Mouse (Mus musculus): ENCODE data around the gene Dmrtc2.
A peak's percentile ranks its signal among the peaks of the same experiment; 100 is the strongest.

The Dmrtc2 gene

DNA sequence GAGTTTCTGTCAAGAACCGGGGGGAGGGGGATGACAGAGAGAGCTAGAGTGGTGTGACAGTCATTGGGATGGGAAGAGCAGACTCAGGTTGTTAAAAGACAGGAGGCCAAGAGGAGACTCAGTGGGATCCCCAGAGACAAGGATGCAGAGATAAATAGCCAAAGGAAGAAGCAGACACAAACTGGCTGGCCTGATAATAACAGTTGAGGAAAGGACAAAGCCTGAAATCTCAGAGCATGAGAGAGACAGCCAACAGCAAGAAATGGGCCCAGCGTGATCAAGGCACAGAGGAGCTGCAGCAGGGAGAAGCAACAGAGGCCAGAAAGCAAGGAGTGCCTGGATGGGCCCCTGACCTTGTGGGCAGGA, 32.4 kb downstream of the Dmrtc2 start:
- DNase-seq (ENCODE audit: low read depth, low spot score) = no peak

DNA sequence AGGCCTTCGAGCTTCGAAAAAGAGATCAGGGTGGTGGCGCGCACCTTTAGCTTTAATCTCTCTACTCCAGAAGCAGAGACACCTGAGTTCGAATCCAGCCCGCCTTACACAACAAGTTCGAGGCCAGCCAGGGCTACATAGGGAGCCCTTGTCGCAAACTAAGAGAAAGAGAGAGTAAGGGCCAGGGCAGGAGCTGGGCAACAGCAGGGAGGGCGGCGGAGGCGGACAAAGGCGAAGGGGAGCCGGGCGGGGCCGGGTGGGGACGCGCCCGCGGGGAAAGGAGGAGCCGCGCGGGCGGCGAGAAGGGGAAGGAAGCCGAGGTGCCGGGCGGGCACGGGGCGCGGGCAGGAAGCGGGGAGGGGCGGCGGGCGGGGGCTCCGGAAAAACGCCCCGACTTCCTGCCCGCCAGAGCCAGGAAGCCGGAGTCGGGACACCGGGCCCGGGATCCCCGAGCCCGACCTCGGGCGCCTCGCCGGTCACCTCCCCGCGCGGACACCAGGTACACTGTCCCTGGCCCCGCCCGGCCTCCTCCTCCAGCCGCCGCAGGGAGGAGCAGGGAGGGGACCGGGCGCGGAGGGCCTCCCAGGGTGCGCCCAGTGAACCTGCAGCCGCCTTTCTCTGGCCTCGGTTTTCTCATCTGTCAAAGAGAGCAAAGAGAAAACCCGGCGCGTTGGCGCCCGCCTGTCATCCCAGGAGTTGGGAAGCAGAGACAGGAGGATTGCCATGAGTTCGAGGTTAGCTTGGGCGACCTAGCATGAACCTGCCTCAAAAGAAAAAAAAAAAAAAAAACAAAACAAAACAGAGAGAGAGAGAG, 33.0 kb downstream of the Dmrtc2 start, which contains the start of gene Arhgef1:
Gene Arhgef1, plus strand, starts transcription at position 283 of the 814 bp plus-strand sequence.
- no peak for DNase-seq (ENCODE audit: low read depth, low spot score)

DNA sequence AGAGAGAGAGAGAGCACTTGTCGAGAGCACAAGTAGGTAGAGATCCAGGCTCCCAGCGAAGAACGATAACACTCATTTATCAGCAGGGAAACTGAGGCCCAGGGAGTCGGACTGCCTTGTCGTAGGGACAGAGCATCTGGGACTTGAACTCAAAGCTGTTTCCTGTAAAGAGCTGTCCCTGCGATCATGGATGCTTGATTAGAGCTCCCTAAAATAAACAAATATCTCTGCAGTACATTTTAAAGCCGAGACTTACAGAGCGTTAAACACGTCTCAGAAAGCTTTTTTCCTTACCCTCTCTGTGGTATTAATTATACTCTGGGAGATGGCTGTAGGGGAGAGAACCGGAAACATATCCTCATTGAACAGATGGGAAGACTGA, 33.6 kb downstream of the Dmrtc2 start:
- DNase-seq (ENCODE audit: low read depth, low spot score) = no peak

DNA sequence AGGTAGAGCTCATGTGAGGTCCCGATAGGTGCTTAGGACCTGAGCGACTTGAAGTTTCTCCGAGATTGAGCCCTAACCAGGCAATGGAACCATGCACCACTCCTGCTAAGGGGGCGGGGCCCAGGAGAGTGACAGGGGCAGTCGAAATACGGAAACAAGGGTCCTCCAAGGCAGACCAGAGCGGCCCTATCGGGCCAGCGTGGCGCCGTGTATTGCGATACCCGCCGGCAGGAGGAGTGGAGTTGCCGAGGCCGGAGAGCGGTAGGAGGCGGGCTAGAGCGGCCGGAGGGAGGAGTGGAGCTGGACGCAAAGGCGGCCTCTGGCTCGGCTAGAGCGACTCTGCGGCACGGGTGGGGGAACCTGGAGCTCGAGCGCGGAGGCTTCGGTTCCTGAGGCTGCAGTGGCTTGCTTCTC, 34.2 kb downstream of the Dmrtc2 start:
- peak; percentile 86 for DNase-seq (ENCODE audit: low read depth, low spot score)

DNA sequence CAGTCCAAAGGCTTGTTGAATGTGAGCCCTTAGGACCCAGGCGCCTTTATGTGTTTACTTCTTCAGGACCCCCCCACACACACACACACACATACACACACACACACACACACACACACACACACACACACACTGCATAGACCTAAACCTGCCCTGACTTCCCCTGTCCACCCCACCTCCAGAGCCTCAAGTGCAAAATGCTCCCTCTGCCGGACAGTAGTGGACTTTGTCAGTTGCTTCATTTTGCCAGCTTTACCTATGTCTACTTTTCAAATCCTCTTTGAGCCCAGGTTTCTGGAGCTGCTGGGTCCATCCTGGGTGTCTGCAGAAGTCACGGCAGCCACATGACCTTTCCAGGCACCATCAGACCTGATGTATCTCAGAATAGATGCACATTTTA, 35.1 kb downstream of the Dmrtc2 start:
- DNase-seq (ENCODE audit: low read depth, low spot score) = no peak

DNA sequence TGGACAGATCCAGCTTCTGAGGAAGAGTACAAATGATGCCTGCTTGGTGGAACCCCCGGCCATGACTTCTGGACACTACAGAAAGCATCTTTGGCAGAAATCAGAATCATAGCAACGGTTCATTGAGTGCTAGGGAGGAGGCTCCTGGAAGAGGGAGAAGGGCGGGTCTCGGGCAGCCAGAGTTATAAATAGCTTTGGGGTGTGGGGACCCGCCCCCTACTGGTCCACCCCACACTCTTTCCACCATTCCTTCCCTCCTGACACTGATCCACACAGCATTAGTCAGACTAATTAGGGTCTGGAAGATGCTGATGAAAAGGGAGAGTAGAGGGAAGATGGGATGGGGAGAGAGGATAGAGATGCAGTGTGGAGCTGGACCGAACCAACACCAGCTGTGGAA, 36.7 kb downstream of the Dmrtc2 start:
- DNase-seq (ENCODE audit: low read depth, low spot score) = no peak

DNA sequence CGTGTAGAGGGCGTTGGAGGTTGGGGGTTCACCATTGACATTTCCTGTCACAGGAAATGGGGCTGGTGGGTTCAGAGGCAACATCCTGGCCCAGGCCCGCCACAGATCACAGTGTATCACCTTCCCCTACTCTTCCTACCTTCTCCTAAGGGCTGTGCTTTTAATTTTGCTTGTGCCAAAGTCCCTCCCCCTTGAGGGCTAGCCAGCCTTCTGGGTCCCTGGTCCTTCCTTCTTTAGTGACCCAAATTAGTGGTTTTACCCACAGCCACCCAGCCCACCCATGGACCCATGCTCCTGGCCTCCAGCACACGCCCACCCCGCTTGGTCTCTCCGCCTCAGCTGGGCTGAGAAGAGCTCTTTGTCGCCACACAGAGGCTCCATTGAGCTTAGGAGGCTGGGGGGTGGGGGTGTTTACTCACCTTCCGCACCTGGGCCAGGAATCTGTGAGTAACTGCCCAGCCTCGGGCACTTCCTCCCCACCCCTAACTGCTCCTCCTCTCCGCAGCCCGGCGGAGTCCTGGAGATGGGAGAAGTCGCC, 37.4 kb downstream of the Dmrtc2 start:
- DNase-seq (ENCODE audit: low read depth, low spot score) = no peak

DNA sequence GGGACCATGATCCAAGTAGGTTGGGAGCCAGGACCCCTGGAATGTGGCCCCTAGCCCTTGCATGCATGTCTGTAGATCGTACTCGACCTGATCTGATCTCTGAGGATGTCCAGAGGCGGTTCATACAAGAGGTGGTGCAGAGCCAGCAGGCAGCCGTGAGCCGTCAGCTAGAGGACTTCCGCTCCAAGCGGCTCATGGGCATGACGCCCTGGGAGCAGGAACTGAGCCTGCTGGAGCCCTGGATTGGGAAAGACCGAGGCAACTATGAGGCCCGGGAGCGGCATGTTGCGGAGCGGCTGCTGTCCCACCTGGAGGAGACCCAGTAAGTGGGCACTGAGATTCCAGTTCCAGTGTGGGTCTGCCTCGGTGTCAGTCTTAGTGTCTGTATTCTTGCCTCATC, 42.6 kb downstream of the Dmrtc2 start:
- DNase-seq (ENCODE audit: low read depth, low spot score) = no peak

DNA sequence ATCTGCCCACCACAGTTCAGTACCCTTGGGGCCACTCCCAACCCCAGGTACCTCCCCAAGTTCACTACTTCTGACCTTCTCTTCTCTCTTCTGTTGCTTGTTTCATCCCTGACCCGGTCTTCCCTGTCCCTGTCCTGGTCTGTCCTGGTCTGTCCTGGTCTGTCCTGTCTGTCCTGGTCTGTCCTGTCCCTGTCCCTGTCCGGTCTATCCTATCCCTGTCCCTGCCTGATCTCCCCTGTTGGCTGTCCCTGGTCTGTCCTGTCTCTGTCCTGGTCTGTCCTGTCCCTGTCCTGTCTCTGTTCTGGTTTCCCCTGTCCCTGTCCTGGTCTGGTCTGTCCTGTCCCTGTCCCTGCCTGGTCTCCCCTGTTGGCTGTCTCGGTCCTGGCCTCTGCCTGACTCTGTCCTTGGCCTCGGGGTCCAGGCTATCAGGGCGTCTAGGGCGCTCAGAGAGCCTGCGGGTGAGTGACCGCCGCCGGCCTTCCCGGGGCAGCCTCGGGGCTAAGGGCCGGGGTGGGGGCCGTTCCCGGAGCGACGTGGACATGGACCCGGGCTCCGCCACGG, 49.0 kb downstream of the Dmrtc2 start:
- no peak for DNase-seq (ENCODE audit: low read depth, low spot score)

DNA sequence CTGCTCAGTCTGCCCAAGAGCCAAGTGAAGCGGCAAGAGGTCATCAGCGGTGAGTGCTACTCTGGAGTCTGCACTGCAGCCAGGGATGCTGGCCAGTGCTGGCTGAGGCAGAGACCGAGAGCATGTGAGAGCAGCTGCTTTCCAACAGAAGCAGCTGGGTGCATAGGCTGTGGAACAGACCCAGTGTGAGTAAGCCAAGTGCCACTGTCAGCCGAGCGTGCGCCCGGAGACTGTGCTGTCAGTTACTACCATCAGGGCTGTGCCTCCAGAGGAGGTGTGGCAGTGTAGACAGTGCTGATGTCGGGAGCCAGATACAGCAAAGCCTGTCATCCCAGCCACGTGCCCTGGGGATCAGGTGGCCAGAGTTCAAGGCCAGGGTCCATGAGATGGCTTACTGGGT, 49.9 kb downstream of the Dmrtc2 start:
- no peak for DNase-seq (ENCODE audit: low read depth, low spot score)

All from WW6 (cell line).